Mouse (Mus musculus): ENCODE data around the gene Mmp15.

Mmp15 gene

DNA sequence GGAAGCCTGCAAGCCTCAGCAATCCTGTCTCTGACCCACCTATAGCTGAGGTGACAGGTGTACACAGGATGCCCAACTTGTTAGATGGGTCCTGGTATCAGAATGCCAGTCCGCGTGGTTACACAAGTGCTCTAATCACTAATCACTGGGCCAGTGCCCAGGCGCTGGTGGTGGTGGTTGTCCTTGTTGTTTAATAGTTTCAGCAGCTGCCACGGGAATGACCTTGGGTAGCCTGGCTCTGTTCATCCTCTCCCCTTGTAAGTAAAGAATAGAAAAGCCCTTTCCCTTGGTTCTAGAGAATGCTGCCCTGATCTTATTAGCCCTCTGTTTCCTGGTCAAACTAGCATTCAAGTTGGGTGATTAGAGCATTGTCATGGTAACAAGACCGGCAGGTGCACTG lies 10.3 kb upstream of the Mmp15 start:
- no peak for DNase-seq (ENCODE audit: low spot score in 2 of 2)

DNA sequence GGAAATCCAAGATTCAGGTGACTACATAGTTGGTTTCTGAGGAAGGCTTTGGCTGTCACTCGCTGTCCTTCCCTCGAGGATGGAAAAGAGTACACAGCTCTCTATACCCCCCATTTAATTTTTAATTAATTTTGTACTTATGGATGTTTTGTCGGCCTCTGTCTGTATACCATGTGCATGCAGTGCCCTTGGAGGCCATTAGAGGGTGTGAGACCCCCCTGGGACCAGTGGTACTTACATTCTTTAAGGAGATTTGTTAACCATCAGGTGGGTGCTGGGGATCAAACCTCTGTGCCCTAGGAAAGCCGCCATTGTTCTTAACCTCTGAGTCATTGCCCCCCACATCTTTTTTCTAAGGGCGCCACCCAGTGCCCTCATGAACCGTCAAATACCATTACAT lies 7.4 kb upstream of the Mmp15 start:
- DNase-seq (ENCODE audit: low spot score in 2 of 2): no peak

DNA sequence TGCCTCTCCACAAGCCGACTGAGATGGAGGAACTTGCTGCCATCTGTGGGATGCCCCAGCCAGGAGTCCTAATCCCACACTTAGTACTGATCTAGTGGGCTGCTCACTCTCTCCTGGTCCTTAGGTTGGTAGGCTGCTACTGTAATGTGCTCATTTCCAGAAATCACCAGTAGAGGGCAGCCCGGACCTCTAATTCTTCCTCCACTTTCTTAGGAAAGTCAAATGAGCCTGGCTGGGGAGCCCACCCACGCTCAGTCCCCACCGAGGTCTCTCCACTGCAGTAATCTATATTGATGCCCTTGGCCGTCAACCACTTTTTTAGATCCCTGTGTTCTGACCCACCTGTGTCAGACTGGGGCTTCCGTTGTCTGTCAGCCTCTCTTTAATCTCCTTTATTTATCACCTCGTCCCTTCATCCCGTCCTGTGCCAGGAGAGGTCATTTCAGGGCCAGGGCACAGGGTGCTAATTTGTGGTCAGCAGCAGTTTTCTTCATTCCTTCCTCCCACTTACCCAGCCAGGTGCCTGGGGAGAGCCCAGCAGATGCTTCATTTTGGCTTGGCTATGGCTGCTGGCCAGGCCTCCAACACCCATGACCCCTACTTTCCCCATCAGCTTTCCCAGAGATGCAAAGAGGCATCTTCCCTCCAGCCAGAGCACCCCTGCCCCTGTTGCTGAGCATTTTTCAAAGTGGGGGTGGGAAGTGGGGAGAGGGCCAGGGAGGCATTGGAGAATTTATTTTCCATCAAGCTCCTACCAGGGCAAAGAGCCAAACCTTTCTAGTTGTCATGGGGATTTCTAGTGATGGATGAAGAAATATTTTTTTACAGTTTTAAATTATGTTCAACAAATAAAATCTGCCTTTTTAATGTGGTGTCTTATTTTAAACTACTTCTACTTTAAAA lies 5.2 kb upstream of the Mmp15 start:
- peak; percentile 72 to 87 for DNase-seq (ENCODE audit: low spot score in 2 of 2)

- DNase-seq (ENCODE audit: low spot score in 2 of 2): no peak
Observed at GRCm38 (mm10) chr8:95348356-95348755, 3.7 kb upstream of the Mmp15 start.

DNA sequence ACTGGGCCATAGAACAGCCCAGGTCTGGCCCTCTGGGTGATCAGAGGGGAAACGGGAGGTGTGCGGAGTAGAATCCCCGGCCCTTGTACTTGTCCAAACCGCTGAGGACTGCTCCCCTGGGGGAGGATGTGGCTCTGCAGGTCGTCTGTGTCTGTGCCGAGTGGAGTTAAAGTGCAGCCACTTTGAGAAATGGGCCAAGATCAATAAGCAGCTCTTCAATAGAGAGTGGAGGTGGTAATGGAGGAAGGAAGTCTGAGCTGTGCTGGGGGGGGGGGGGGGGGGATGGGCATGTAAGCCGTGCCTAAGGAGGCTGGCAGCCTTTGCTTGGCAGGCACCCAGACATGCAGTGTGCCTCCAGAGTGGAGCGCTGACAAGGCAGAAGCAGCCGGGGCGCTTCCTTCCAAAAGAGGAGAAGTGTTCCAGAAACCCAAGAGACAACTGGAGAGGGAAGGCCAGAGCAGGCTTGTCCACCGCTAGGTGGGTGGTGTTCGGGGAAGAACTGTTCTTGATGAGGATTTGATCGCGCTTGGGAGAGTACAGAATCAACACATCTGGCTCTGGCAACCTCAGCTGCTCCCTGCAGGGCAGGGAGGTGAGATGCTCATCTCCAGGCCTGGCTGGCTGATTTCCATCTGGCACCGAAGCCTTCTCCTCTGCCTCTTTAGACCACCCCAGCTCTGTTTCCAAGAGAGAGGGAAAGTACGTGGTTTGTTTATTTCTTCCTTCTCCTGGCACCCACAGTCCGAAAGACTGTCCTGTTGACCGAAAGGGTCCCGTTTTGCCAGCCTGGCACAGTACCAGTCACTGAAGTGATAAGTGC lies 3.0 kb upstream of the Mmp15 start:
- DNase-seq (ENCODE audit: low spot score in 2 of 2): peak; percentile 75 to 77

DNA sequence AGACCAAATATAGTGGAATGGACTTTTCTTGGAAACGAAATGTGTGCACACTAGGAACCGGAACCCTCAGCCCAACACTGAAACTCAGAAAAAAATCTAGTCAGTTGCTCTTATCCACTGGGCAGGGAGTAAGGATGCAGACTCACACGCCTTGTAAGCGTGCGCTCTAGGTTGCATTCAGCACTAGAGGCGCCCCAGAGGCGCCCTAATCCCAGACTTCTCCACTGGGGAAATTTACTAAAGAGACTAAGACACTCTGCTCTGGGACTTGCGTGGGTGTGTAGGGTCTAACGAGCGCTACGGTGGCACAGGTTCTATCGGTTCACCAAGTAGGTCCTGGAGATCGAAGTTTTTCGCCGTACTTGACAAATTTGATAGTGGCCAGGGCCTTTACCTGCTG lies 607 bp upstream of the Mmp15 start:
- no peak for DNase-seq (ENCODE audit: low spot score in 2 of 2)

DNA sequence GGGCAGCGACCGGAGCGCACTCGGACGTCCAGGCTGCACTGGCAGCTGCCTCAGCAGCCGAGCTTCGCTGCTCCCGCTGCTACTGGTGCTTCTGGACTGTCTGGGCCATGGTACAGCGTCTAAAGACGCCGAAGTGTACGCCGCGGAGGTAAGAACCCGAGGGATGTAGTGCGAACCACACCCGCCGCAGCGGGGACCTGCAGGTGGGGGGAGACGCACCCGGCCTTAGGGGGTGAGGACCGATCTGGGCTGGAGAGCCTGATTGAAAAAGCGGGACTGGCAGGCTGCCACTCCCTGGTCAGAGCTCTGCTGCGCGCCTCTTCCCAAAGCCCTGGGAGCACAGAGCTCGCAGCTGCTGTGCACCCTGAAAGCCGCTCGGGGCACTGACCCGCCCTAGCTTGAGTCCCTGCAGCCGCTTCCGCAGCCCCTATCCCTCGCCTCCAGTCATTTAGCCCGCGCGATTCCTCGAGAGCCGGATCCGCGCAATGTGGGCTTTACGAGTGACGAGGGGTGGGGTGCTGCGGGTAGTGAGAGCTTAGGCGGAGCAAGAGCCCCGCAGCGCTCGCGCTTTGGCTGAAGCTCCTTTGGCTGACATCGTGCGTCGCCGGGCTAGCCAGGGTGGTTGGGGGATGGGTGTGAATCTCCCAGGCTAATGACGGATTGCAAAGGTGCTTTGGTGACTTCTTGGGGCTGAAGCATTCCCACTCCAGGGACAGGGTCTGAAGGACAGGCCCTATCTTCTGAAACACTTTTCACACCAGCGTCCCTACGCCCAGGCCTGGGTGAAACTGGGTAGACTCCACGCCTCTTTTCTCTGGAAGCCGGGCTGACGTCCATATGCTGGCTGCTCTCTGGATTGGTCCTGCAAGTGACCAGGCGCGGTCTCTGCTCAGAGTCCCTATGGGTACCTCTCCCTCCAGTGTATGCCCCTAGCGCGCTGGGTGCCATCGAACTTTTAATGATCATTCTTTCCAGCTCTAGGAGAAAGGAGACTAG lies 1.1 kb downstream of the Mmp15 start:
- peak in 1 of 2 experiments; percentile 35 for DNase-seq (ENCODE audit: low spot score in 2 of 2)

DNA sequence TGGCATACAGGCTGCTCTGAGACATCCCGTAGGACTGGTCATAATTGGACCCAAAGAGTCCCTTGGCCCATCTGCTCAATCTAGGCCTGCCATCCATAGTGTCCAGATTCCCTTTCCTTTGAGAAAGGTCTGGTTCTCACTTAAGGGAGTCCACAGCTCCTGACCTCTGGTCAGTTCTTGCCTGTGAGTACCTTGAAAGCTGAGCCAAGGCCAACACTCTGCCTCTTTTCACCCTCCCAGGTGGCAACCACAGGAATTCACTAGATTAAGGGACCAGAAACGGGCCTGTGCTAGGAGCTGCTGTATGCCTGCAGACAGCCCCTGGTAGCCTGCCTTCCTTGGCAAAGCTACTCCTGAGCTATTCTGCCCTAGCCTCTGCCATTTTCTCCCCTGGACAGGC lies 2.5 kb downstream of the Mmp15 start:
- no peak for DNase-seq (ENCODE audit: low spot score in 2 of 2)

- DNase-seq (ENCODE audit: low spot score in 2 of 2): no peak
Observed at GRCm38 (mm10) chr8:95358550-95359411, 6.7 kb downstream of the Mmp15 start.

- DNase-seq (ENCODE audit: low spot score in 2 of 2): no peak
Observed at GRCm38 (mm10) chr8:95360181-95361015, 8.3 kb downstream of the Mmp15 start.

DNA sequence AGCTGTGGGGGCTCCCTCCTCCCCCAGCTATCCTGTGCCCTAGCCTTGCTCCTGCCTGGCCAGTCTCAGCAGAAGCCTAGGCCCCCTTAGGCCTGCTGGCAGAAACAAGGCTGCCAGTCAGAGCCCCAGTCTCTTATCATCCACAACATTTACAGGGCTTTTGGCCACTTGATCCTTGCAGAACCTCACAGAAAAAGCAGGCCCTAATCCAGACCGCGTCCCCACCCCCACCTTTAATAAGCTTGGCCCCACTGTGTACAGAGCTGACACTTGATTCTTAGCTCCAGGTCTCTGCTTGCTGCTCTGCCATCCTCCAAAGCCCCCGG lies 8.9 kb downstream of the Mmp15 start:
- DNase-seq (ENCODE audit: low spot score in 2 of 2): no peak

- no peak for DNase-seq (ENCODE audit: low spot score in 2 of 2)
Observed at GRCm38 (mm10) chr8:95362272-95362671, 10.2 kb downstream of the Mmp15 start.

DNA sequence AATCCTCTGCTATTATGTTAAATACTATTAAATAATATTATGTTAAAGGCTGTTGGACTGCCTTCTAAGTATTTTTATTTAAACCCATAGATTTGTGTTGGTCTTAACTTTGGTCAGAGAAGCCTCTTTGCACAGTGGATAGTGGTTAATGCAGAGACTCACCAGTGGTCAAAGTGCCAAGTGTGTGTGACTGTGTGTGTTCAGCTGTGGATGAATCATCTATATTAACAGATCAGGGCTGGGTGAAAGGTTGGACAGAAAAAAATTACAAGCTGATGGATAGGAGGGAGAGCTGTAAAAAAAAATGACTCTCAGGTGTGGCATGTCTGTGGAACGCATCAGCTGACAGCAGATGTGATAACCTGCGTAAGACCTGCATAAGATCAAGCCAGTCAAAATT lies 11.8 kb downstream of the Mmp15 start:
- DNase-seq (ENCODE audit: low spot score in 2 of 2): no peak

DNA sequence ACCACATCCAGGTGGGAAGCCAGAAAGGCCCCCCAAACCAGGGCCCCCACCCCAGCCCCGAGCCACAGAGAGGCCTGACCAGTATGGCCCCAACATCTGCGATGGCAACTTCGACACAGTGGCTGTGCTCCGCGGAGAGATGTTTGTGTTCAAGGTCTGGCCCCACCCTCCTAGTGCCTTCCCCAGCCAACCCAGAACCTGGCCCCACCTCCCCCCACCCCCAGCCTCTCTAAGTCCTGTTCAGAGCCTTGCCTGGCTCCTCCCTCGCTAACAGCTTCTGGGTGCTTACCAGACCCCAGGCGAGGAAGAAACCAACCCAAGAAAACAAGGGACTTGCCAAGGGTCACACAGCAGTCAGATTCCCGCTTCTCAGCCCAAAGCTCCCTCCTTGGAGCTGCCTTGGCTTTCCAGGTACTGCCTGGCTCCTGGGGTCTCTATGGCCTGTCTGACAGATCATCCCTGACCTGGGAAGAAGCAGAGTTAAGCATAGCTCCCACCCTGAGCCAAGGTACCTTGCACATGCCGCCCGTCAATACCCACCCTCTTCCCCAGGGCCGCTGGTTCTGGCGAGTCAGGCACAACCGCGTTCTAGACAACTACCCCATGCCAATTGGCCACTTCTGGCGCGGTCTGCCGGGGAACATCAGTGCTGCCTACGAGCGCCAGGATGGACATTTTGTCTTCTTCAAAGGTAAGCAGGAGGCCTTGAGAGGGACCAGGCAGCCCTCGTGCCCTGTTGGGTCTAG lies 17.7 kb downstream of the Mmp15 start:
- DNase-seq (ENCODE audit: low spot score in 2 of 2): no peak

GRCm38 (mm10) chr8:95373389-95374002 lies 21.4 kb downstream of the Mmp15 start:
- no peak for DNase-seq (ENCODE audit: low spot score in 2 of 2)

DNA sequence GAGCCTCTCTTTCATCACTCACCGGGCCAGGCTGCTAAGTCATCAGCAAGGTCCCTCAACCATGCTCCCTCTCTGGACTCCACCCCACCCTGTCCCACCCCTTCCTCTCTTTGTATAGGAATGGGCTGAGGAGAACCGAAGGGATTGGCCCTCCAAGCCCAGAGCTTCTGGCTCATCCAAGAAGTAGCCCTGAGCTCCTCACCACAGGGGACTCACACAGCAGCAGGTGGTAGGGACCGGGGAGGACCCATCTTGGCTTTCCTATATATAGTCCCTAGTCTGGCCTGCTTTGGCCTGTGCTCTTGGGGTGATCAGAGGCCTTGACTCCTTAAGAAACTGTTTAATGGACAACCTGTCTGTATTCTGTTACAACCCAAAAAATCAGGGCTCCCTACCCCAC lies 22.4 kb downstream of the Mmp15 start:
- DNase-seq (ENCODE audit: low spot score in 2 of 2): no peak

DNA sequence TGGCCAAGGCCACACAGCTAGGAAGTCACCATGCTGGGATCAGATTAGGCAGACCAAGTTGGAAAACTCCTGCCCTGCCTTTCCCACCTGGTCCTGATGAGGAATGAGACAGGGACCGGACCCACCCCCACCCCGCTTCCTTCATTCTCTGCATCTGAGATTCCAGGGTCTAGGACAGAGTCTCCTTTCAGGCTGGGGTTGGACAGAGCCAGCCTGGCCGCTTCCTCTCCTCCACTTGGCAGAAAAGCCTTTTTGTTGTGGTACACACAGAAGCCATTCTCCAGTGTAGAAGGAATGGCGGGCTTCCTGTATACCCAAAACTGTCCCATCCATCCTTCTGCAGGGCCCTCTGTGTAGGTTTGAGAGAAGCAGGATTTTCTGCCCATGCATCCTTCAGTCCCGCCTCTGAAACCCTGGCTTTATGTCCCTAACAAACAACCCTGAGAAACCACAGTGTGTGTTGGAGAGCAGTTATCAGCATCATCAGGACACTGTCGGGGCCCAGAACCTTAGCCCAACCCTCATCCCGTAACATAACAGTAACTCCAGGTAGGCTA lies 23.4 kb downstream of the Mmp15 start:
- no peak for DNase-seq (ENCODE audit: low spot score in 2 of 2)

GRCm38 (mm10) chr8:95376309-95376999 lies 24.4 kb downstream of the Mmp15 start:
- no peak for DNase-seq (ENCODE audit: low spot score in 2 of 2)
